Mouse (Mus musculus): ENCODE data around the gene Dcaf5. TPM values are rescaled to one million over a fixed set of nuclear protein-coding genes. Genes with fewer than 3 reads are reported as not detected.

The Dcaf5 gene
- total RNA-seq, 2 experiments from 2014 or later: 31.0 to 34.1 TPM

GRCm38 (mm10) chr12:80365345-80365744 is 71.1 kb downstream of the Dcaf5 start:
- no peak for DNase-seq
- intact Hi-C loops (cut with DNase I): no loop called here

GRCm38 (mm10) chr12:80361655-80362054 is 74.7 kb downstream of the Dcaf5 start:
- intact Hi-C loops (cut with DNase I): no loop called here

GRCm38 (mm10) chr12:80360321-80360720 is 76.1 kb downstream of the Dcaf5 start:
- DNase-seq: no peak

More at GRCm38 (mm10) chr12:80361655-80362054, 74.7 kb downstream of the Dcaf5 start:
- DNase-seq: no peak

GRCm38 (mm10) chr12:80344777-80345231 is 91.6 kb downstream of the Dcaf5 start:
- peak in 1 of 2 experiments; percentile 20 for DNase-seq
- intact Hi-C loops (cut with DNase I): no loop called here

More at GRCm38 (mm10) chr12:80360321-80360720, 76.1 kb downstream of the Dcaf5 start:
- intact Hi-C loops (cut with DNase I): no loop called here

GRCm38 (mm10) chr12:80340936-80341335 is 95.5 kb downstream of the Dcaf5 start:
- no peak for DNase-seq
- intact Hi-C loops (cut with DNase I): no loop called here

- intact Hi-C loops (cut with DNase I): no loop called here
- peak in 1 of 2 experiments; percentile 35 for DNase-seq
Observed at GRCm38 (mm10) chr12:80334162-80334561, 102.2 kb downstream of the Dcaf5 start.

- DNase-seq: no peak
- intact Hi-C loops (cut with DNase I): no loop called here
Observed at GRCm38 (mm10) chr12:80331634-80332033, 104.8 kb downstream of the Dcaf5 start.

- no peak for DNase-seq
- intact Hi-C loops (cut with DNase I): no loop called here
Observed at GRCm38 (mm10) chr12:80330819-80331218, 105.6 kb downstream of the Dcaf5 start.

GRCm38 (mm10) chr12:80329641-80330040 is 106.8 kb downstream of the Dcaf5 start:
- intact Hi-C loops (cut with DNase I): no loop called here
- no peak for DNase-seq

GRCm38 (mm10) chr12:80326047-80326446 is 110.4 kb downstream of the Dcaf5 start:
- intact Hi-C loops (cut with DNase I): no loop called here
- DNase-seq: no peak

- intact Hi-C loops (cut with DNase I): loop anchor here (5.0 kb wide), 1 partner anchor 47 kb away; no protein-coding TSS in a partner anchor
- no peak for DNase-seq
Observed at GRCm38 (mm10) chr12:80324785-80325131, 111.6 kb downstream of the Dcaf5 start.

- DNase-seq: no peak
- intact Hi-C loops (cut with DNase I): loop anchor here (5.0 kb wide), 1 partner anchor 47 kb away; no protein-coding TSS in a partner anchor
Observed at GRCm38 (mm10) chr12:80324051-80324784, 112.2 kb downstream of the Dcaf5 start.

GRCm38 (mm10) chr12:80323371-80324050 is 112.9 kb downstream of the Dcaf5 start:
- no peak for DNase-seq
- intact Hi-C loops (cut with DNase I): loop anchor here (5.0 kb wide), 1 partner anchor 46 kb away; no protein-coding TSS in a partner anchor

GRCm38 (mm10) chr12:80322494-80322893 is 113.9 kb downstream of the Dcaf5 start:
- intact Hi-C loops (cut with DNase I): loop anchor here (5.0 kb wide), 1 partner anchor 45 kb away; no protein-coding TSS in a partner anchor

GRCm38 (mm10) chr12:80319062-80319461 is 117.3 kb downstream of the Dcaf5 start:
- intact Hi-C loops (cut with DNase I): no loop called here
- peak in 1 of 2 experiments; percentile 38 for DNase-seq

More at GRCm38 (mm10) chr12:80322494-80322893, 113.9 kb downstream of the Dcaf5 start:
- DNase-seq: peak in 1 of 2 experiments; percentile 21

- intact Hi-C loops (cut with DNase I): no loop called here
- DNase-seq: no peak
Observed at GRCm38 (mm10) chr12:80315321-80315720, 121.1 kb downstream of the Dcaf5 start.

- no peak for DNase-seq
- intact Hi-C loops (cut with DNase I): no loop called here
Observed at GRCm38 (mm10) chr12:80311959-80312669, 124.3 kb downstream of the Dcaf5 start.

- no peak for DNase-seq
- intact Hi-C loops (cut with DNase I): no loop called here
Observed at GRCm38 (mm10) chr12:80307556-80307955, 128.8 kb downstream of the Dcaf5 start.

- intact Hi-C loops (cut with DNase I): no loop called here
- no peak for DNase-seq
Observed at GRCm38 (mm10) chr12:80304518-80304917, 131.9 kb downstream of the Dcaf5 start.

- intact Hi-C loops (cut with DNase I): no loop called here
- DNase-seq: no peak
Observed at GRCm38 (mm10) chr12:80300833-80301456, 135.5 kb downstream of the Dcaf5 start.
